Mouse (Mus musculus): ENCODE measurements around the gene Gm5141. TPM values are rescaled to one million over a fixed set of nuclear protein-coding genes. Genes with fewer than 3 reads are reported as not detected.
"Not testable (repeated sequence)": the region's sequence is repeated elsewhere in the genome, so short reads cannot be mapped to it uniquely, and the experiment has no call there.

The Gm5141 gene
- polyA plus RNA-seq (2015; fragmentation: Nextera tagmentation; extraction: Ambion mirVana), result 1.0 and 1.6 TPM in 2 replicates

DNA sequence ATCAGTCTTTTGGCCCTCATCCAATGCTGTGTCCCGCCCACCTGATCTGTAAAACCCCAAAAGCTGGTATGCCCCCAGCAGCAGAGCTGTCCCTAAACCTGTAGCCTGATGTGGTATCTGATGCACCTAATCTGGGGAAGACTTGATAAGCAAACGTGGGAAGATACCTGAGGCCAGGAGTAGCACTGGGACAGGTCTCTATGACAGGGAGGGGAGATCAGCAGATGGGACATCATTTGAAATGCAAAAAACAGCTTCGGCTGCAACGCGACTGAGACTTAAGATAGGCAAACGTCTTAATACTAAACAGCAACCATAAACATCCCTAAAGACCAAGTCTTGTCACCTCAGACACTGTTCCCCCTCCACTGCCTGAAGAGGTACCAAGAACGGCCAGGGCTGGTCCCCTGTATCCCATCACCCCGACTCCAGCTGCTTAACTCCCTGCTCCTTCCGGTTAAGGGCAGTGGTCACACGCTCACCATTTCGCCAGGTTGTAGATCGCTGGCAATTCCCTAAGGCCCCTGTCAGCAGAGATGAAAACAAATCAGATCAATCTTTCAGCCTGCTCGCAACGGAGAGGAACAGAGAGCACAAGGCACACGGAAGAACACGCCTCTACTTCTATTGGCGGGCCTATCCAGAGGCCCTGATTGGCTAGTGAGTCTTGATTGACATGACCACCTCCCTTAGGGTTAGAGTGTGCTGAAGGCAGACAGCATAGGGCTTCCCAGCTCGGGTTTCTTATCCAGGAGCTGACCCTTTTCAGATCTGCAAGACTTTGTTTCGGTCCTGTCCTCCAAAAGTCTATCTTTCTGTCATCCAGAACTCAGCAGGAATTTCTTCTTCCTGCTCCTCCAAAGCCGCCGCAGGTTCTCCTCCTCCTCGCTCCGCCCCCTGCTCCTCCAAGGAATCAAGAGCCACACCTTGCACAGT lies at the start of gene Gm5141:
TSS of gene Gm5141 (minus strand) at position 610 of the 936 bp plus-strand sequence.
- H3K27ac ChIP-seq (ENCODE audit: low read length); H3K4me1 ChIP-seq (ENCODE audit: control insufficient read depth, low read depth, low read length); H3K36me3 ChIP-seq (ENCODE audit: control insufficient read depth, insufficient read depth); H3K9me3 ChIP-seq (replicated peaks; ENCODE audit: control insufficient read depth, low read length); H3K27me3 ChIP-seq (ENCODE audit: control insufficient read depth, insufficient read depth, low read depth, low read length): not testable (repeated sequence)
- 7% methylated on average over 18 of the region's 23 CpGs for WGBS (ENCODE audit: insufficient replicate concordance)
- H3K4me2 ChIP-seq (ENCODE audit: low read depth, low read length), result peak within 1 kb of the TSS; percentile 51
- H3K4me3 ChIP-seq (ENCODE audit: low read depth, low read length), result peak within 1 kb of the TSS; percentile 62
- peak within 1 kb of the TSS; percentile 43; the same call in 1 of the 2 replicates for H3K9ac ChIP-seq (ENCODE audit: low read depth, low read length)
- peak; percentile 100 for ATAC-seq (ENCODE audit: low read depth)

DNA sequence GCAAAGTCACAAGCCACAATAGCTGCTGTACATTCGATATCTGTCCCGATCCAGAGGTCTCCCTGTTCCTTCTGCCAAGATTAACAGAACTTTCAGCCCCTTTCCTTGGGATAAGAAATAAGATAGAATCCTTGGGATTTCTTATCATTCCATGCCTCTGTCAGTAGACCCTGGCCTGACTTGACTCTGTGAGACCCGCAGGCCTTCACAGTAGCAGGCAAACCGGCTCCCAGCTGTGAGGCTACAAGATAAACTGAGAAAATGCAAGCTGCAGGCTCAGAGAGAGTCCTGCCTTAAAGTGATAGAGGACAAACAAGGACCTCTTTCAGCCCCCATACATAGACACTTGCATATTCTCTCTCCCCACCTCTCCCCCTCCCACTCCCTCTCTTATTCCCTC lies 47.7 kb upstream of the Gm5141 start:
- Histone ChIP-seq H3K9ac (ENCODE audit: low read depth, low read length) (no peak overlapping the region), H3K27ac (ENCODE audit: low read length) (no peak overlapping the region), H3K4me1 (ENCODE audit: control insufficient read depth, low read depth, low read length) (no peaks in the 10 kb centered on the region), H3K9me3 (replicated peaks; ENCODE audit: control insufficient read depth, low read length) (no peaks in the 10 kb centered on the region), H3K4me2 (ENCODE audit: low read depth, low read length) (no peak overlapping the region), H3K4me3 (ENCODE audit: low read depth, low read length) (no peak overlapping the region), H3K36me3 (ENCODE audit: control insufficient read depth, insufficient read depth) (no peaks in the 10 kb centered on the region), H3K27me3 (ENCODE audit: control insufficient read depth, insufficient read depth, low read depth, low read length) (no peaks in the 10 kb centered on the region)
- 30% methylated on average over 4 of the region's 4 CpGs for WGBS (ENCODE audit: insufficient replicate concordance)
- ATAC-seq (ENCODE audit: low read depth), result no peak

DNA sequence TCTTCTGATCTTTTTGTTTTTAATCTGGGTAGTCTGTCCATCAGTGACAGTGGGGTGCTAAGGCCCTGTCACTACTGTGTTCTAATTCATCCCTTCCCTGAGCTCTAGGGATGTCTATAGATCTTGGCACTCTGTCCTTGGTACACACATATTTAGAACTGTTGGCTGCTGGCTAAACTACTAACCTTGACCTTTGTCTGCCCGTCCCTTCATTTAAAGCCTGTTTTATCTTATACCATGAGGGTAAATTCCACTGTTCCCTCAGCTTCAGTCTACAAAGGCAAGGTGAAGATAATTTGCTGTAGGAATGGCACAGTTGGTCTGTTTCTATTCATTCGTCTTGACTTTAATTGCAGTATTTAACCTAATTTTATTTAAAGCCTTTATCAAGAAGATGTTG lies 46.6 kb upstream of the Gm5141 start:
- Histone ChIP-seq H3K4me3 (ENCODE audit: low read depth, low read length) (no peak overlapping the region), H3K27me3 (ENCODE audit: control insufficient read depth, insufficient read depth, low read depth, low read length) (no peaks in the 10 kb centered on the region), H3K27ac (ENCODE audit: low read length) (no peak overlapping the region), H3K36me3 (ENCODE audit: control insufficient read depth, insufficient read depth) (no peaks in the 10 kb centered on the region), H3K9ac (ENCODE audit: low read depth, low read length) (no peak overlapping the region), H3K4me1 (ENCODE audit: control insufficient read depth, low read depth, low read length) (no peaks in the 10 kb centered on the region), H3K9me3 (replicated peaks; ENCODE audit: control insufficient read depth, low read length) (no peaks in the 10 kb centered on the region), H3K4me2 (ENCODE audit: low read depth, low read length) (no peak overlapping the region)
- no peak for ATAC-seq (ENCODE audit: low read depth)
- 40% methylated on average over 2 of the region's 2 CpGs for WGBS (ENCODE audit: insufficient replicate concordance)

DNA sequence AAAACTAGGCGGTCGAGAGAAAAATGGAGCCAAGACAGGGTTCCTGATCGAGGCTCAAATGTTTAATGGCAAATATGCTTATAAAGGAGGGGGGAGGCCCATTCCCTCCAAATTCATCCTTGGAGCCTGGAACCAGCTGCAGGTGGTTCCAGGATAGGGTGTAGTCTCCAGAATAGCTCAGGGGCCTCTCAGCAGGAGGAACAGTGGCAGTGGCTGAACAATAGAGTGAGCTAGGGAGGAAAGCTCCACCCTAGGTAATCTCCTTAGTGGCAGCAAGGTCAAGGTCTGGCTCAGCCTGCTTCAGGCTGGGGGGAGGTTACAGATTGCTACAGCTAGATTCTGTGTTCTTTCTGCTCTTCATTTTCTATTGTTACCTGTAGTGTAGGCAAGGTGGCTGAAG lies 30.1 kb upstream of the Gm5141 start:
- not testable (repeated sequence) for H3K27me3 ChIP-seq (ENCODE audit: control insufficient read depth, insufficient read depth, low read depth, low read length); H3K4me1 ChIP-seq (ENCODE audit: control insufficient read depth, low read depth, low read length); H3K4me2 ChIP-seq (ENCODE audit: low read depth, low read length); H3K4me3 ChIP-seq (ENCODE audit: low read depth, low read length); ATAC-seq (ENCODE audit: low read depth); H3K36me3 ChIP-seq (ENCODE audit: control insufficient read depth, insufficient read depth); H3K9me3 ChIP-seq (replicated peaks; ENCODE audit: control insufficient read depth, low read length); H3K9ac ChIP-seq (ENCODE audit: low read depth, low read length); H3K27ac ChIP-seq (ENCODE audit: low read length)
- WGBS (ENCODE audit: insufficient replicate concordance), result 58% methylated on average over 3 of the region's 3 CpGs

DNA sequence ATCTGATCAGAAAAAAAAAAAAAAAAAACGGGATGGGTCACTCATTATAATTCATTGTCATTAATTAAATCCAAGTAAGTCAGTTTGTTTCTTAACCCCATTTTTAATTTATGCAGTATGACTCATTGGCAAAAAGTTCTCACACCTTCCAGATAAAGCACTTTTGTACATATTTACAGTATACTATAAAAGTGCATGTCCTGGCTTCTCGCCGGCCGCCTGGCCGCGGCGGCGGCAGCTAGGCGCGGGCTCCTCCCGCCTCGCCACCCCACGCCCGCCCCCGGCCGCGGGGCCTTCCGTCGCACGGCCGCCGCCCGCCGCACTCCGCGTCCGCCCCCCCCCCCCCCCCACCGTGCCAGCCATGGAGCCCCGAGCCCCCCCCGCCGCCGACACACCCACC lies 27.1 kb upstream of the Gm5141 start:
- H3K9me3 ChIP-seq (replicated peaks; ENCODE audit: control insufficient read depth, low read length), result no peaks in the 10 kb centered on the region
- WGBS (ENCODE audit: insufficient replicate concordance), result 5% methylated on average over 27 of the region's 32 CpGs
- no peaks in the 10 kb centered on the region for H3K27me3 ChIP-seq (ENCODE audit: control insufficient read depth, insufficient read depth, low read depth, low read length)
- no peak for ATAC-seq (ENCODE audit: low read depth)
- H3K9ac ChIP-seq (ENCODE audit: low read depth, low read length), result no peak overlapping the region
- H3K4me2 ChIP-seq (ENCODE audit: low read depth, low read length), result peak overlapping the region; percentile 49
- no peaks in the 10 kb centered on the region for H3K36me3 ChIP-seq (ENCODE audit: control insufficient read depth, insufficient read depth)
- peak overlapping the region; percentile 38 for H3K4me3 ChIP-seq (ENCODE audit: low read depth, low read length)
- H3K4me1 ChIP-seq (ENCODE audit: control insufficient read depth, low read depth, low read length), result no peaks in the 10 kb centered on the region
- no peak overlapping the region for H3K27ac ChIP-seq (ENCODE audit: low read length)

DNA sequence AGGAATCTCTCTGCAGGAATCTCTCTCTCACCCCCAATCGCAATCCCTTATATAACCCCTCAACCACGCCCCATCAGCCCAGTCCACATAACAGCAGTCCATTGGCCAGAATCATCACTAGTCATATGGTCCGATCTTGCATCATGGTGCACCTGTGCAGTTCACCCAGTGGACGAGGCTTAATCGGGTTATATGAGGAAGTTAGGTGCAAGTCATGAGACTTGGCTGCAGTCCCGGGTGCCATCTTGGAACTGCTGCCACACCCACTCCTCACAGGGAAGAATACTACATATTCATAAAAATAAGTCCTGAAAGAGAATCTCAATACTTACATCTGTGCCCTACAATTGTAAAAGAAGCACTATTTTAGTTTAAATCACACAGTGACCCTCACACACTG lies 22.4 kb upstream of the Gm5141 start:
- ATAC-seq (ENCODE audit: low read depth); H3K4me1 ChIP-seq (ENCODE audit: control insufficient read depth, low read depth, low read length): not testable (repeated sequence)

DNA sequence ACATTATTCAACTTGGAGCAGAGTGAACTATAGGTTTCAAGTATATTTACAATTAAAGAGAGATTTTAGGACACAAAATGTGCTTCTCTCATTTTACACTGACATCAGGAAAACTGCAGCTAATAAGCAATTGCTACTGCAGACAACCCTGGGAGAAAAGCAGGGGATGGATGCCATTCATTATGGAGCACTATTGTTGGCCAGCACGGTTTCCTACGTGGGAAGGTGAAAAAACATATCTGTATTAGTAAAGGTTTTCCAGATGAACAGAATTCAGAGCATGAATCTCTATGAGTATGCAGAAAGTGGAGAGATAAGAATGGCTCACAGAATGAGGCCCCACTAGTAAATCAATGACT lies 506 bp upstream of the Gm5141 start:
- H3K4me2 ChIP-seq (ENCODE audit: low read depth, low read length), result peak overlapping the region; percentile 51
- not testable (repeated sequence) for H3K27ac ChIP-seq (ENCODE audit: low read length); H3K36me3 ChIP-seq (ENCODE audit: control insufficient read depth, insufficient read depth); H3K9ac ChIP-seq (ENCODE audit: low read depth, low read length); H3K27me3 ChIP-seq (ENCODE audit: control insufficient read depth, insufficient read depth, low read depth, low read length); H3K9me3 ChIP-seq (replicated peaks; ENCODE audit: control insufficient read depth, low read length); ATAC-seq (ENCODE audit: low read depth); H3K4me1 ChIP-seq (ENCODE audit: control insufficient read depth, low read depth, low read length)
- peak overlapping the region; percentile 62 for H3K4me3 ChIP-seq (ENCODE audit: low read depth, low read length)
- 40% methylated on average over 2 of the region's 2 CpGs for WGBS (ENCODE audit: insufficient replicate concordance)

More for the DNA sequence above, 22.4 kb upstream of the Gm5141 start:
- H3K9me3 ChIP-seq (replicated peaks; ENCODE audit: control insufficient read depth, low read length); H3K36me3 ChIP-seq (ENCODE audit: control insufficient read depth, insufficient read depth); H3K4me2 ChIP-seq (ENCODE audit: low read depth, low read length); H3K27me3 ChIP-seq (ENCODE audit: control insufficient read depth, insufficient read depth, low read depth, low read length); H3K27ac ChIP-seq (ENCODE audit: low read length); H3K9ac ChIP-seq (ENCODE audit: low read depth, low read length); H3K4me3 ChIP-seq (ENCODE audit: low read depth, low read length): not testable (repeated sequence)
- WGBS (ENCODE audit: insufficient replicate concordance), result 62% methylated on average over 6 of the region's 6 CpGs

DNA sequence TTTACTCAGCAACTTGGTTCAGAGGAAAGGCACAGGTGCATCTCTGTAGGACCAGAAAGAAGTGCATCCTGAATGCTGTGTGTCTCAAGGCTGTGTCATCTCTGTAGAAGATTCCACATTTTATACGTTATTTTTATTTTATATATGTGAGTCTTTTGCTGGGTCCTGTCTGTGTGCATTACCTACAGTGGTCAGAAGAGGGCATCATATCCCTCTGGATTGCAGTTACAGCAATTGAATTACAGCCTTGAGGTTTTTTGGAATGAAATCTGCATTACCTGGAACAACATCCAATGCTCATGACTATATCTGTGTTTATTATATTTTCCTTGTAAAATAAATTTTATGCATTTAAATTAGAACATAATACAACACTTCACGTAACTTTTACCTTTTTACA lies 21.8 kb downstream of the Gm5141 start:
- not testable (repeated sequence) for H3K4me3 ChIP-seq (ENCODE audit: low read depth, low read length); H3K4me2 ChIP-seq (ENCODE audit: low read depth, low read length); H3K9me3 ChIP-seq (replicated peaks; ENCODE audit: control insufficient read depth, low read length); H3K27me3 ChIP-seq (ENCODE audit: control insufficient read depth, insufficient read depth, low read depth, low read length); ATAC-seq (ENCODE audit: low read depth); H3K4me1 ChIP-seq (ENCODE audit: control insufficient read depth, low read depth, low read length); H3K36me3 ChIP-seq (ENCODE audit: control insufficient read depth, insufficient read depth); H3K9ac ChIP-seq (ENCODE audit: low read depth, low read length); H3K27ac ChIP-seq (ENCODE audit: low read length)
- 49% methylated on average over 2 of the region's 2 CpGs for WGBS (ENCODE audit: insufficient replicate concordance)
